Mouse (Mus musculus): Measurements from ENCODE around the gene Gpam. TPM values are rescaled to one million over a fixed set of nuclear protein-coding genes. Genes with fewer than 3 reads are reported as not detected.

The Gpam gene
- polyA plus RNA-seq, 1 experiment from 2014 or later: 14.1 TPM

- H3K27me3 ChIP-seq: no peaks in the 10 kb centered on the region
- H3K4me3 ChIP-seq: no peak overlapping the region
- ATAC-seq: no peak
- no peak overlapping the region for H3K27ac ChIP-seq
- WGBS: 70% methylated on average over 4 of the region's 4 CpGs
- H3K9me3 ChIP-seq (replicated peaks): no peaks in the 10 kb centered on the region
- H3K36me3 ChIP-seq (ENCODE audit: poor library complexity, severe bottlenecking): no peaks in the 10 kb centered on the region
- H3K4me2 ChIP-seq: no peak overlapping the region
- H3K4me1 ChIP-seq: no peaks in the 10 kb centered on the region
- H3K9ac ChIP-seq: no peak overlapping the region
These were observed 9.8 kb upstream of the Gpam start for GRCm38 (mm10) chr19:55136693-55137427.

DNA sequence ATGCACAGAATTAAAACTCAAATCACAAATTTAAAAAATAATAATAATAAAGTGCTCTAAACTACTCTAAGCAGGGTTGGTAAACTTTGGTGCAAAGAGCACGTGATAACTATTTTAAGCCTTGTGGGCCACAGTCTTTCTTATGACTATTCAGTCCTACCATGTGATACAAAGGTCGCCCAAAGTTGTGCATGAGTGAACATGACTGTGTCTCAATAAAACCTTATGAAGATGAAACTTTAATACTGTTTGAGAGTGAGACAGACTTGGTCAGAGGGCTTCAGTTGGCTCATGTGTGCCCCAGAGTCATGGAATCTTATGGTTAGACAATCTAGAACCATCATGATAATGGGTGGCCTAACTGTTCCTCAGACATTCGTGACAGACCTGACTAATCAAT, 8.9 kb upstream of the Gpam start:
- Histone ChIP-seq H3K4me1 (no peaks in the 10 kb centered on the region), H3K9ac (no peak overlapping the region), H3K4me3 (no peak overlapping the region), H3K27me3 (no peaks in the 10 kb centered on the region), H3K36me3 (ENCODE audit: poor library complexity, severe bottlenecking) (no peaks in the 10 kb centered on the region), H3K9me3 (replicated peaks) (no peaks in the 10 kb centered on the region), H3K27ac (no peak overlapping the region), H3K4me2 (no peak overlapping the region)
- 89% methylated on average over 3 of the region's 3 CpGs for WGBS
- ATAC-seq: no peak

DNA sequence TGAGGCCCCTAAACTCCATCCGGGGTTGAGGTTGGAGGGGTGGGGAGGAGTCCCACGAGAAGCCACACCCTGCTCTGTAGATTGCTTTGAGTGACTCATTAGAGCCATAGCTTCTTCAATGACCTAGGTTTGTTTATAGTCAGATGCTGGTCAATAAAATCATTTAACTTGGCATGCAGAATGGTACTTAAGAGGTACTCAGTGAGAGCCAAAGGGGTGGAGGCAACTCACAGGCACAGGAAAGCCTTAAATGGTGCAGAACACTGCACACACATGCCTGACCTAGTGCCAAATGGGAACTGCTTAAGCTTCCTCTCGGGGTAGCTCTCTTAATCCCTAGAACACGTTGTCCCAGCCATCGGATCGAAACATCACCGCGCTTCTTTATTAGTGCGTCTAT, 7.5 kb upstream of the Gpam start:
- Histone ChIP-seq H3K36me3 (ENCODE audit: poor library complexity, severe bottlenecking) (no peaks in the 10 kb centered on the region), H3K27ac (no peak overlapping the region), H3K9ac (no peak overlapping the region), H3K4me2 (no peak overlapping the region), H3K4me1 (no peaks in the 10 kb centered on the region), H3K27me3 (no peaks in the 10 kb centered on the region), H3K9me3 (replicated peaks) (no peaks in the 10 kb centered on the region), H3K4me3 (no peak overlapping the region)
- 84% methylated on average over 9 of the region's 9 CpGs for WGBS
- ATAC-seq: no peak

DNA sequence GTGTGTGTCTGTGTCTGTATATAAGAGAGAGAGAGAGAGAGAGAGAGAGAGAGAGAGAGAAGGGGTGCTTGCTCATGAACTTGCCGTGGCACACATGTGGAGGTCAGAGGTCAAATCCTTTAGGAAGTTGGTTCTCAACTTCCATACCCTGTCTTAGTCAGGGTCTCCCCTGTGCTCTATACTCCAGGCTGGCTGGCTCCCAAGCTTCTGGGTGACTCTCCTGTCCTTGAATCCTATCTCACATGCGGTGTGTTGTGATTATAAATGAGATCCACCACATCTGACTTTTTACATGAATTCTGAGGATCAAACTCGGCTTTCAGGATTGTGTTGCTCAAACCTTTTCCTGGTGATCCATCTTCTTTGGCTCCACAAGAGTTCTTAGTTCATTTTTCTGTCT, 5.4 kb upstream of the Gpam start:
- no peak overlapping the region for H3K9ac ChIP-seq
- no peak overlapping the region for H3K4me3 ChIP-seq
- no peak overlapping the region for H3K4me2 ChIP-seq
- no peak overlapping the region for H3K27ac ChIP-seq
- H3K9me3 ChIP-seq (replicated peaks): no peaks in the 10 kb centered on the region
- 87% methylated on average over 3 of the region's 3 CpGs for WGBS
- ATAC-seq: no peak
- H3K27me3 ChIP-seq: no peaks in the 10 kb centered on the region
- H3K4me1 ChIP-seq: no peaks in the 10 kb centered on the region
- no peaks in the 10 kb centered on the region for H3K36me3 ChIP-seq (ENCODE audit: poor library complexity, severe bottlenecking)

- Histone ChIP-seq H3K4me3 (no peak overlapping the region), H3K9me3 (replicated peaks) (no peaks in the 10 kb centered on the region), H3K4me1 (no peaks in the 10 kb centered on the region), H3K27me3 (no peaks in the 10 kb centered on the region), H3K9ac (no peak overlapping the region), H3K4me2 (no peak overlapping the region), H3K36me3 (ENCODE audit: poor library complexity, severe bottlenecking) (no peaks in the 10 kb centered on the region), H3K27ac (no peak overlapping the region)
- no peak for ATAC-seq
- WGBS: 68% methylated on average over 1 of the region's 1 CpGs
These were observed 4.7 kb upstream of the Gpam start for GRCm38 (mm10) chr19:55131747-55132146.

GRCm38 (mm10) chr19:55128469-55128868, 1.4 kb upstream of the Gpam start:
- Histone ChIP-seq H3K9me3 (replicated peaks) (no peaks in the 10 kb centered on the region), H3K4me3 (no peak overlapping the region), H3K4me2 (no peak overlapping the region), H3K4me1 (0 out of 2 replicates have a peak, but pooled peaks cover 1% of the 10 kb centered on the region), H3K9ac (no peak overlapping the region), H3K36me3 (ENCODE audit: poor library complexity, severe bottlenecking) (no peaks in the 10 kb centered on the region), H3K27ac (no peak overlapping the region), H3K27me3 (no peaks in the 10 kb centered on the region)
- no peak for ATAC-seq
- WGBS: 100% methylated on average over 1 of the region's 1 CpGs

DNA sequence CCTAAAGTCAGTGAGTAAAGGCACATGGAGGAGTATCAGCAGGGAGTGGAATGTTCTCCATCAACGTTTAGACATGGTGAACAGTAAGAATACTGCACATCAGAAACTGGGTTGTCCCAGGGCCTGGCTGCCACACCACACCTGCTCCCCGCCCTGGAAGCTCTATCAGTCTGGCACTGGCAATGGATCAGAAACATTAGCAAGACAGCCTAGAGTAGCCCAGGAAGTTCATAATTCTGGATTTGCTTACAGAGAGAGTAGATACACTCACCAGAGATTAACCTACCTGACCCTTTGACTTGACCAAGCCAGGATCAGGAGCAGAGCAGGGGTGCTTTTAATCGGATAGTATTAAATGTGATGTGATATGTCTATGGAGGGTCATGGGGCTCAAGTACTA, 1.6 kb downstream of the Gpam start:
- H3K9ac ChIP-seq: no peak overlapping the region
- H3K9me3 ChIP-seq (replicated peaks): no peaks in the 10 kb centered on the region
- ATAC-seq: no peak
- H3K4me1 ChIP-seq: peaks cover 20% of the 10 kb centered on the region
- no peak overlapping the region for H3K4me3 ChIP-seq
- no peaks in the 10 kb centered on the region for H3K27me3 ChIP-seq
- 93% methylated on average over 3 of the region's 3 CpGs for WGBS
- H3K36me3 ChIP-seq (ENCODE audit: poor library complexity, severe bottlenecking): no peaks in the 10 kb centered on the region
- H3K4me2 ChIP-seq: no peak overlapping the region
- no peak overlapping the region for H3K27ac ChIP-seq

GRCm38 (mm10) chr19:55123001-55123536, 4.0 kb downstream of the Gpam start:
- H3K27ac ChIP-seq: no peak overlapping the region
- 17% methylated on average over 11 of the region's 11 CpGs for WGBS
- no peaks in the 10 kb centered on the region for H3K36me3 ChIP-seq (ENCODE audit: poor library complexity, severe bottlenecking)
- H3K4me2 ChIP-seq: no peak overlapping the region
- peaks cover 24% of the 10 kb centered on the region for H3K4me1 ChIP-seq
- H3K9me3 ChIP-seq (replicated peaks): no peaks in the 10 kb centered on the region
- no peak overlapping the region for H3K4me3 ChIP-seq
- no peak overlapping the region for H3K9ac ChIP-seq
- no peaks in the 10 kb centered on the region for H3K27me3 ChIP-seq
- ATAC-seq: peak; percentile 48; the same call in 1 of the 2 replicates

DNA sequence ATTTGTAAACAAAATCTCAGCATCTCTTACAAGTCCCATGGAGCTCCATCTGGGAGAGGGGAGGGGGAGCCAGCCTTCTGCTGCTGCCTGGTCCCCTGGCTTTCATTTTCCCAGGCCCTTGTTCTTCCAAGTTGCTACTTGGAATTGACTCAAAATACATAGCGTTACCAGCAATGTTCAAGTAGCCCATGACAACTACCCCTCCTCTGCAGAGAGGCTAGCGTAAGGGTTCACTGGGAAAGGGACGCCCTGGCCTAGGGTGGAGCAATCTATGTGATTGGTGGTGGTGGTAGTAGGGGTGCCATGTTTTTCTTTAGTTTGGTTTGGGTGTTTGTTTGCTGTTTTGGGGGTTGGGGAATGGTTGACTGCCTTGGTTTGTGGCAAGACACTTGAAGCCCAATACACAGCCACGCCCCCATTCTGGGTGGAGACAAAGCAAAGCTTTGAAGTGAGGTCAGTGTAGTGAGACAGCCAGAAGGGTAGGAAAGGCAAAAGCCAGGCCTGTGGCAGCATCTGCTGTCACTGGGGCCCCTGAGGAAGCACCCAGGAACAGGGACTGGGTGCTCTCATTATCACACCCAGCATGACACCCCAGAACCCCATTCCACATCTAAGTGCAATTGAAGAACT, 4.6 kb downstream of the Gpam start:
- no peak overlapping the region for H3K4me3 ChIP-seq
- 76% methylated on average over 4 of the region's 4 CpGs for WGBS
- peak; percentile 33; the same call in 1 of the 2 replicates for ATAC-seq
- H3K4me1 ChIP-seq: peaks cover 24% of the 10 kb centered on the region
- H3K9ac ChIP-seq: no peak overlapping the region
- no peaks in the 10 kb centered on the region for H3K9me3 ChIP-seq (replicated peaks)
- H3K27me3 ChIP-seq: no peaks in the 10 kb centered on the region
- no peak overlapping the region for H3K27ac ChIP-seq
- H3K4me2 ChIP-seq: no peak overlapping the region
- no peaks in the 10 kb centered on the region for H3K36me3 ChIP-seq (ENCODE audit: poor library complexity, severe bottlenecking)

DNA sequence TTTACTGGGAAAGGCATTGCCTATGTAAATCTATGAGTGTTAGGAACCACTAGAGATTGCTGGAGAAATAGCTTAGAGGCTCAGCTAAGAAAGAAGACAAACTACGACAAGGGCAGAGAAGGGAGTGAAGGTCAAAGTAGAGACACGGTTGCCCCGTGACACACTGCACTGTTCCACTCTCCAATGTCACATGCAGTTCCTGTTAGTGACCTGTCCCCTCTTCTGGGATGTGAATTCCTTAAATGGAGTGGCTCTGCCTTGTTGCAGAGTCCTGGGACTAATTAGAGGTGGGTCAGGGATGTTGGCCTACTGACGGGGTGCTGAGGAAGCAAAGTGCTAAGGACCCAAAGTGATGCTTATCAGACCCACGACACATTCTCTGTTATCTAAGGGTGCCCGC, 5.2 kb downstream of the Gpam start:
- no peak overlapping the region for H3K4me2 ChIP-seq

DNA sequence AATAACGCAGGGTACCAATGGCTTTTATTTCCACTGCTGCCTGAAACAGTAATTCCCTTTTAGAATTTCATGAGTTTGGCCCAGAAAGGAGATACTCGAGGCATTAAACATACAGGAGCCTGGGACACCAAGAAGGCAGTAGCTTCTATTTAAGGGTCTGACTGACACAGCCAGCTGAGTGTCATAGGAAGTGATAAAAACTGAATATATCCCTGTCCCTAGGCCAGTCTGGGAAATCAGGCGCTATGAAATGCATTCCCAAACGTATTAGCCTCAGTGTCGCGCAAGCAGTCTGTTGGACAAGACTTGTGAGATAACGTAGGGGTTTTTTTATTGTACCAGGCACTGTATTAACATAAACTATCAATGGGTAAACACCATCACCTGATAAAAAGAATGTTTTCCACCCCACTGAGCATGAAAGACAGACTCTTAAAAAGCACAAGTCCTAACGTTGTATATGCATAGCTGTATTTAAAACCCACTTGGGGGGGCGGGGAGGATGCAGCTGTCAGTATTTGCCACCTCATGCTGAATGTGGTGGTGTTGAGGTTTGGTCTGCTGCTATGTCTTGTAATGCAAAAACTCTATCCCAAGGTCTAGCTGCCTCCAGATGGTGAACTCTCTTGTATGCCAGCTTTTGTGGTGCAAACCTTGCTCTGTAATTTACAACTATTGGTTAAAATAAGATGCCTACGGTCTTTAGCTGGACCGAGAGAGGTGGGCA, 6.4 kb downstream of the Gpam start:
- no peak; the same call in 1 of the 2 replicates for ATAC-seq
- Histone ChIP-seq H3K27me3 (no peaks in the 10 kb centered on the region), H3K27ac (no peak overlapping the region), H3K9me3 (replicated peaks) (no peaks in the 10 kb centered on the region), H3K9ac (no peak overlapping the region), H3K4me3 (no peak overlapping the region), H3K36me3 (ENCODE audit: poor library complexity, severe bottlenecking) (no peaks in the 10 kb centered on the region), H3K4me2 (no peak overlapping the region), H3K4me1 (peaks cover 24% of the 10 kb centered on the region)
- WGBS: 35% methylated on average over 11 of the region's 11 CpGs

More for the DNA sequence above, 5.2 kb downstream of the Gpam start:
- 86% methylated on average over 6 of the region's 6 CpGs for WGBS
- no peaks in the 10 kb centered on the region for H3K36me3 ChIP-seq (ENCODE audit: poor library complexity, severe bottlenecking)
- no peak overlapping the region for H3K27ac ChIP-seq
- ATAC-seq: no peak
- H3K4me3 ChIP-seq: no peak overlapping the region
- no peaks in the 10 kb centered on the region for H3K27me3 ChIP-seq
- no peak overlapping the region for H3K9ac ChIP-seq
- peaks cover 24% of the 10 kb centered on the region for H3K4me1 ChIP-seq
- H3K9me3 ChIP-seq (replicated peaks): no peaks in the 10 kb centered on the region

- WGBS: 70% methylated on average over 2 of the region's 2 CpGs
- H3K36me3 ChIP-seq (ENCODE audit: poor library complexity, severe bottlenecking): no peaks in the 10 kb centered on the region
- no peak overlapping the region for H3K9ac ChIP-seq
- no peak for ATAC-seq
- H3K9me3 ChIP-seq (replicated peaks): no peaks in the 10 kb centered on the region
- H3K4me3 ChIP-seq: no peak overlapping the region
- H3K4me2 ChIP-seq: no peak overlapping the region
- H3K27ac ChIP-seq: no peak overlapping the region
- H3K4me1 ChIP-seq: peaks cover 24% of the 10 kb centered on the region
- no peaks in the 10 kb centered on the region for H3K27me3 ChIP-seq
These were observed 7.5 kb downstream of the Gpam start for GRCm38 (mm10) chr19:55119541-55119940.
